Comparison of ENCODE assay signal across 23 mouse cellular contexts in genomic region chr4:56965586-56966179, GRCm38 (mm10). TPM values are rescaled to one million over a fixed set of nuclear protein-coding genes. Genes with fewer than 3 reads are reported as not detected.
A peak's percentile ranks its signal among the peaks of the same experiment; 100 is the strongest.
DNase-seq lines count a peak whose midpoint lies in the region; TF ChIP-seq lines count a peak whose summit lies in the region.
"Had no signal": no experiment of that assay in that cellular context is flagged by ENCODE, and none has a peak within 500 bp of the region (broad histone marks: within the 10 kb centered on the region; RNA-seq: fewer than 3 reads in every experiment).

No protein-coding gene starts in this region.

- intact Hi-C loops in gastrocnemius, adult 2 months (cut with DNase I): no loop called here
- intact Hi-C loops in left cerebral cortex, postnatal 14 days (cut with DNase I): no loop called here

- no peak overlapping the region for H3K4me3 ChIP-seq in gastrocnemius, adult 2 months
- no peak overlapping the region for H3K4me3 ChIP-seq in brown adipose tissue, adult 24 weeks (ENCODE audit: insufficient read depth, low read depth, low read length)
- H3K4me3 ChIP-seq: embryonic facial prominence, embryonic 10.5 days; forebrain, embryonic 13.5 days; heart, embryonic 12.5 days; hindbrain, embryonic 15.5 days; limb, embryonic 10.5 days; liver, embryonic 12.5 days; lung, embryonic 15.5 days; midbrain, embryonic 15.5 days had no signal

- DNase-seq in gastrocnemius, adult 2 months: no peak
- DNase-seq in gastrocnemius, postnatal 10 days: no peak
- peak; percentile 39 for DNase-seq in layer of hippocampus, adult 9-11 months
- no peak for DNase-seq in layer of hippocampus, postnatal 10 days (ENCODE audit: low spot score in 2 of 2)
- peak; percentile 46 to 60 for DNase-seq in left cerebral cortex, postnatal 14 days (ENCODE audit: low spot score in 2 of 2)
- DNase-seq in cerebellum, adult 11-12 months: no peak
- no peak for DNase-seq in gastrocnemius, adult 8-10 months (ENCODE audit: low spot score in 2 of 2)
- DNase-seq: adrenal gland, adult 2 months; cerebellum, adult 18-20 months; gastrocnemius, postnatal 25 days; kidney, adult 11 months; kidney, postnatal 14 days; thymus, postnatal 36 days had no signal

- peak overlapping the region; percentile 38; the same call in 1 of the 2 replicates for H3K27ac ChIP-seq in gastrocnemius, adult 2 months
- peak overlapping the region; percentile 91 for H3K27ac ChIP-seq in brown adipose tissue, adult 24 weeks (replicated peaks; ENCODE audit: low read depth, low read length)
- H3K27ac ChIP-seq: embryonic facial prominence, embryonic 10.5 days; forebrain, embryonic 13.5 days; hindbrain, embryonic 15.5 days; limb, embryonic 10.5 days; liver, embryonic 12.5 days; lung, embryonic 15.5 days; midbrain, embryonic 15.5 days had no signal

- no peak for TF ChIP-seq CTCF in gastrocnemius, adult 2 months (IDR thresholded peaks at IDR 0.05)

- H3K4me1 ChIP-seq in brown adipose tissue, adult 24 weeks (ENCODE audit: control insufficient read depth, insufficient read depth, insufficient read length, low read length): peaks cover 12% of the 10 kb centered on the region; the same call in 1 of the 2 replicates
- H3K4me1 ChIP-seq: forebrain, embryonic 13.5 days; heart, embryonic 12.5 days; hindbrain, embryonic 15.5 days; limb, embryonic 10.5 days; liver, embryonic 12.5 days; lung, embryonic 15.5 days; midbrain, embryonic 15.5 days had no signal

RNA-seq across cellular contexts. Expression of gene Tmem245, which starts 18.4 kb away (rescaled TPM):
- 10 to 100 TPM; 18.0 to 24.6 TPM for total RNA-seq in gastrocnemius, adult 2 months (2021)
- total RNA-seq in gastrocnemius, postnatal 10 days (2021): 10 to 100 TPM; 22.7 to 23.9 TPM
- 10 to 100 TPM; 27.1 to 27.6 TPM for total RNA-seq in layer of hippocampus, postnatal 10 days (2021)
- polyA plus RNA-seq in brown adipose tissue, adult 24 weeks (2012; ENCODE audit: insufficient read depth, insufficient read length, missing spikeins): 7.4 and 17.2 TPM in 2 replicates
- 10 to 100 TPM; 35.3 to 39.3 TPM for total RNA-seq in left cerebral cortex, postnatal 14 days (2021)
- total RNA-seq in gastrocnemius, adult 8-10 months (2022): 10 to 100 TPM; 19.8 to 22.6 (median 20.6) TPM

RNA-seq across cellular contexts. Expression of gene Frrs1l, which starts 24.5 kb away (rescaled TPM):
- total RNA-seq in gastrocnemius, adult 2 months (2021): under 1 TPM in 1 of 2 experiments, not detected in 1; 0.03 TPM
- total RNA-seq in gastrocnemius, postnatal 10 days (2021): under 1 TPM; 0.12 to 0.34 TPM
- 100 to 1,000 TPM; 111 to 129 TPM for total RNA-seq in layer of hippocampus, postnatal 10 days (2021)
- polyA plus RNA-seq in brown adipose tissue, adult 24 weeks (2012; ENCODE audit: insufficient read depth, insufficient read length, missing spikeins): not detected in 2 replicates
- total RNA-seq in left cerebral cortex, postnatal 14 days (2021): 100 to 1,000 TPM; 153 to 170 TPM
- total RNA-seq in gastrocnemius, adult 8-10 months (2022): under 1 TPM in 2 of 4 experiments, not detected in 2; 0.05 to 0.09 TPM
- total RNA-seq: gastrocnemius, postnatal 25 days; MEL had no signal

Comparison
In these comparisons a context has a peak if more than half of its experiments do, and no peak if none do; other contexts are left out.
1. DNase-seq: peak in layer of hippocampus, adult 9-11 months (single experiment) and left cerebral cortex, postnatal 14 days (2 of 2); none in gastrocnemius, adult 2 months (single experiment), gastrocnemius, postnatal 10 days (single experiment), layer of hippocampus, postnatal 10 days (0 of 2), cerebellum, adult 11-12 months (single experiment) and gastrocnemius, adult 8-10 months (0 of 2).
2. RNA of gene Frrs1l, which starts 24.5 kb away (total RNA-seq): 153 to 170 TPM in left cerebral cortex, postnatal 14 days and 111 to 129 TPM in layer of hippocampus, postnatal 10 days; 0.12 to 0.34 TPM in gastrocnemius, postnatal 10 days, 0.05 to 0.09 TPM in gastrocnemius, adult 8-10 months and 0.03 TPM in gastrocnemius, adult 2 months; every median in the first group is over 10 times any median in the second.